Comparison of ENCODE assay signal across 9 mouse cellular contexts in the genomic region with DNA sequence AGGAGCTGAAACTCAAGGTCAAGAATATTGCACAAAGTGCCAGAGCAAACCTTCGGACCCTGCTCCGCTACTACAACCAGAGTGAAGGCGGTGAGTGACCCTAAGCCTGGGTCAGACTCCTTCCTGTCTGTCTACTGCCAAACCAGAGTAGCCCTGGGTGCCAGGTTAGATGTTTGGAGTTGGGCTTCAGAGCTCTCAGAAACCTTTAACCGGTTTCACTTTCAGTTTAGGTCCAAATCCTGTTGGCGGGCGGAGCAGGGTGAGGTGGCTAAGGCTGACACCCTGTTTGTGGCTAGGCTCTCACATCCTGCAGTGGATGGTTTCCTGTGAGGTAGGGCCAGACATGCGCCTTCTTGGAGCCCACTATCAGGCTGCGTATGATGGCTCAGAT. TPM values are rescaled to one million over a fixed set of nuclear protein-coding genes. Genes with fewer than 3 reads are reported as not detected.
DNase-seq lines count a peak whose midpoint lies in the region.
"Had no signal": no experiment of that assay in that cellular context is flagged by ENCODE, and none has a peak within 500 bp of the region (broad histone marks: within the 10 kb centered on the region; RNA-seq: fewer than 3 reads in every experiment).

No protein-coding gene starts in this region.

- no peaks in the 10 kb centered on the region for H3K27me3 ChIP-seq in erythroblast, embryonic 14.5 days (ENCODE audit: control insufficient read depth)

- DNase-seq in B cell, adult 2 months = peak; percentile 80 to 81
- DNase-seq in MN1 (ENCODE audit: low spot score) = peak; percentile 19
- DNase-seq in heart, postnatal 10 days = peak; percentile 38 to 55
- DNase-seq in kidney, postnatal 25 days = peak; percentile 58 to 78
- peak; percentile 49 to 54 for DNase-seq in lung, postnatal 4 days
- peak; percentile 62 to 66 for DNase-seq in spleen, adult 18-20 months
- no peak for DNase-seq in retina, postnatal 1 day

- peak overlapping the region; percentile 60 for H3K4me3 ChIP-seq in erythroblast, embryonic 14.5 days (replicated peaks)

- H3K4me1 ChIP-seq in erythroblast, embryonic 14.5 days (ENCODE audit: control insufficient read depth) = peaks cover 12% of the 10 kb centered on the region

- no peaks in the 10 kb centered on the region for H3K9me3 ChIP-seq in erythroblast, embryonic 14.5 days (ENCODE audit: control insufficient read depth, low read length)

- H3K36me3 ChIP-seq in erythroblast, embryonic 14.5 days (ENCODE audit: control insufficient read depth) = no peaks in the 10 kb centered on the region

- intact Hi-C loops in heart, postnatal 10 days (cut with DNase I) = no loop called here

RNA-seq across cellular contexts. Expression of a gene that starts 0.7 kb away (rescaled TPM):
- polyA plus RNA-seq in erythroblast, embryonic 14.5 days (2012) = not detected in 2 replicates
- total RNA-seq in heart, postnatal 10 days (2021) = 1 to 10 TPM; 3.2 to 4.0 TPM

RNA-seq across cellular contexts. Expression of a gene that starts 7.1 kb away (rescaled TPM):
- polyA plus RNA-seq in erythroblast, embryonic 14.5 days (2012) = 0.06 TPM in 1 of 2 replicates, not detected in the other
- not detected for total RNA-seq in heart, postnatal 10 days (2021)
- total RNA-seq: gastrocnemius, postnatal 4 days had no signal

RNA-seq across cellular contexts. Expression of a gene that starts 12.6 kb away (rescaled TPM):
- polyA plus RNA-seq in erythroblast, embryonic 14.5 days (2012) = not detected in 2 replicates
- total RNA-seq in heart, postnatal 10 days (2021) = not detected
- total RNA-seq: gastrocnemius, postnatal 4 days had no signal

RNA-seq across cellular contexts. Expression of a gene that starts 33.4 kb away (rescaled TPM):
- polyA plus RNA-seq in erythroblast, embryonic 14.5 days (2012) = 0.02 TPM in 1 of 2 replicates, not detected in the other
- total RNA-seq in heart, postnatal 10 days (2021) = not detected
- total RNA-seq: gastrocnemius, postnatal 4 days had no signal

RNA-seq across cellular contexts. Expression of a gene that starts 33.6 kb away (rescaled TPM):
- not detected in 2 replicates for polyA plus RNA-seq in erythroblast, embryonic 14.5 days (2012)
- not detected for total RNA-seq in heart, postnatal 10 days (2021)
- total RNA-seq: gastrocnemius, postnatal 4 days had no signal
